Mouse (Mus musculus): ENCODE data around the gene Jag2. TPM values are rescaled to one million over a fixed set of nuclear protein-coding genes. Genes with fewer than 3 reads are reported as not detected.

The Jag2 gene
- total RNA-seq, 1 experiment: 54.1 TPM

DNA sequence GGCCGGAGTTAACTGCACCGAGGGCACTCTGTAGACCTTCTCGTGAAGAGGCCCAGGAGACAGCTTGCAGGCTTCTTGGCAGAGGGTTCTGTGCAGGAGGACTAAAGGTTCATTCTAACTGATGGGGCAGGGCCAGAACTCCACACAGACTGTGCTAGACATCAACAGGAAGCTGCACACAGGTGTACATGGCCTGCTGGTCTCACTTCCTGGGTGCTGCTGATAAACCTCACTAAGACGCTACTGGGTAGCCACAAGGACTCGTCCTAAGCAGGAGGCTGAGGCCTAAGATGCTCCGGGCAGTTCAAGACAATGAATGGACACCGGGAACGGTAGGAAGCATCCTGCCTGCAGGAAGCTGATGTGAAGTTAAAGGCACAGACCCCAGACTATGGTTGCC lies 29.8 kb upstream of the Jag2 start:
- Histone ChIP-seq H3K9ac (ENCODE audit: insufficient read depth, low read depth, low read length, poor library complexity, severe bottlenecking) (no peak overlapping the region), H3K9me3 (ENCODE audit: control insufficient read depth, insufficient read depth, low read depth, low read length) (no peaks in the 10 kb centered on the region), H3K4me3 (ENCODE audit: insufficient read depth in 1 of 2, low read depth in 1 of 2, low read length in 2 of 2, poor library complexity in 1 of 2, severe bottlenecking in 1 of 2) (no peak overlapping the region), H3K36me3 (ENCODE audit: control insufficient read depth, insufficient read depth, low read length, poor library complexity, severe bottlenecking) (peaks cover 31% of the 10 kb centered on the region), H3K27ac (ENCODE audit: insufficient read depth, low read depth, low read length, poor library complexity, severe bottlenecking) (no peak overlapping the region), H3K4me1 (ENCODE audit: control insufficient read depth in 2 of 2, insufficient read depth in 2 of 2, low read length in 2 of 2, poor library complexity in 1 of 2) (peaks cover 0 to 2% of the 10 kb centered on the region in 2 experiments; a peak in 1 of 4 replicates)
- DNase-seq (ENCODE audit: low read depth, low spot score): no peak
- TF ChIP-seq MAFK (IDR thresholded peaks at IDR 0.05; ENCODE audit: insufficient read depth, low read depth, low read length): no peak
- TF ChIP-seq ZC3H11A (IDR thresholded peaks at IDR 0.05; ENCODE audit: borderline replicate concordance, low read depth, low read length): no peak
- in situ Hi-C loops (cut with MboI; ENCODE audit: low sequenced_read_pairs in 2 of 2, unreplicated experiment in 2 of 2): no loop called here

DNA sequence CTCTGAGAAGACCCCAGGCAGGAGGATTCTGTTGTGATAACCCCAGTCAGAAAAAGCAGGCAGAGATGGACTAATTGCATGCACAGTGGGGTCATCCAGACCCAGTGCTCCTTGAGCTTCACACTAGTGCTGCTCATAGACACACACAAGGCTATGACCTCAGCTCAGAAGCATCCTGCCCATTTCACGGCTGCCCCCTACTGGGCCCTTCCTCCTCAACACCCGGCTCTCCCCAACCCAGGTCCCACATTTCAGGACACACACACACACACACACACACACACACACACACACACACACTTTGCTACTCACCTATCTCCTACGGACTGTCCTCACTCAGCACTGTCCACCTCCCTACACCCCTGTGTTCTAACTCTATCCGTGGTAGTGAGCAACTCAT lies 28.7 kb upstream of the Jag2 start:
- Histone ChIP-seq H3K36me3 (ENCODE audit: control insufficient read depth, insufficient read depth, low read length, poor library complexity, severe bottlenecking) (peaks cover 25% of the 10 kb centered on the region), H3K4me1 (ENCODE audit: control insufficient read depth in 2 of 2, insufficient read depth in 2 of 2, low read length in 2 of 2, poor library complexity in 1 of 2) (peaks cover 0 to 2% of the 10 kb centered on the region in 2 experiments; a peak in 1 of 4 replicates), H3K4me3 (ENCODE audit: insufficient read depth in 1 of 2, low read depth in 1 of 2, low read length in 2 of 2, poor library complexity in 1 of 2, severe bottlenecking in 1 of 2) (no peak overlapping the region), H3K9me3 (ENCODE audit: control insufficient read depth, insufficient read depth, low read depth, low read length) (no peaks in the 10 kb centered on the region), H3K27ac (ENCODE audit: insufficient read depth, low read depth, low read length, poor library complexity, severe bottlenecking) (no peak overlapping the region), H3K9ac (ENCODE audit: insufficient read depth, low read depth, low read length, poor library complexity, severe bottlenecking) (no peak overlapping the region)
- TF ChIP-seq ZC3H11A (IDR thresholded peaks at IDR 0.05; ENCODE audit: borderline replicate concordance, low read depth, low read length) (no peak), HCFC1 (IDR thresholded peaks at IDR 0.05; ENCODE audit: borderline replicate concordance, insufficient read depth, low read length) (no peak), CHD2 (IDR thresholded peaks at IDR 0.05; ENCODE audit: low read depth, low read length) (no peak), MAFK (IDR thresholded peaks at IDR 0.05; ENCODE audit: insufficient read depth, low read depth, low read length) (no peak), ZNF384 (IDR thresholded peaks at IDR 0.05; ENCODE audit: low read depth, low read length) (no peak)
- in situ Hi-C loops (cut with MboI; ENCODE audit: low sequenced_read_pairs in 2 of 2, unreplicated experiment in 2 of 2): no loop called here
- DNase-seq (ENCODE audit: low read depth, low spot score): no peak

DNA sequence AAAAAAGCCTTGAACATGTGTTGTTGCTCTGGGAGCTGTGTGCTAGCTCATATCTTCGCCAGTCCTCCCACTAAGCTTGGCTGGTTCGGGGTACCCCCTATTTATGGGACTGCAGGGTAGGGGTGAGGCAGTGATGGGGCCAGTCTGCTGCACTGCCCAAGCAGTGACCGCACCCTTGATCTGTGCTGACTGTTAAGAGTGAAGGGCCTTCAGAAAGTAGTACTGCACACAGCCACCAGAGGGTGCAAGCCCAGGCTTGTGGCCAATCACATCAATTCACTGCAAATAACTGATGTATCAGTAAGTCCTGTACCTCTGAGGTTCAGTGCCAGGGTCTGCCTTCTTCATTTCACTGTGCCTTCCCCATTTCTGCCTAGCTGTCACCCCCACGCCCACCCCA lies 26.2 kb upstream of the Jag2 start:
- in situ Hi-C loops (cut with MboI; ENCODE audit: low sequenced_read_pairs in 2 of 2, unreplicated experiment in 2 of 2): no loop called here
- Histone ChIP-seq H3K9ac (ENCODE audit: insufficient read depth, low read depth, low read length, poor library complexity, severe bottlenecking) (no peak overlapping the region), H3K4me3 (ENCODE audit: insufficient read depth in 1 of 2, low read depth in 1 of 2, low read length in 2 of 2, poor library complexity in 1 of 2, severe bottlenecking in 1 of 2) (no peak overlapping the region), H3K9me3 (ENCODE audit: control insufficient read depth, insufficient read depth, low read depth, low read length) (no peaks in the 10 kb centered on the region), H3K36me3 (ENCODE audit: control insufficient read depth, insufficient read depth, low read length, poor library complexity, severe bottlenecking) (peaks cover 3% of the 10 kb centered on the region; the same call in 1 of the 2 replicates), H3K27ac (ENCODE audit: insufficient read depth, low read depth, low read length, poor library complexity, severe bottlenecking) (no peak overlapping the region), H3K4me1 (ENCODE audit: control insufficient read depth in 2 of 2, insufficient read depth in 2 of 2, low read length in 2 of 2, poor library complexity in 1 of 2) (peaks cover 0 to 2% of the 10 kb centered on the region in 2 experiments; a peak in 2 of 4 replicates)
- DNase-seq (ENCODE audit: low read depth, low spot score): no peak
- TF ChIP-seq ZNF384 (IDR thresholded peaks at IDR 0.05; ENCODE audit: low read depth, low read length) (no peak), CHD2 (IDR thresholded peaks at IDR 0.05; ENCODE audit: low read depth, low read length) (no peak), ZC3H11A (IDR thresholded peaks at IDR 0.05; ENCODE audit: borderline replicate concordance, low read depth, low read length) (no peak), HCFC1 (IDR thresholded peaks at IDR 0.05; ENCODE audit: borderline replicate concordance, insufficient read depth, low read length) (no peak), MAFK (IDR thresholded peaks at IDR 0.05; ENCODE audit: insufficient read depth, low read depth, low read length) (no peak)

GRCm38 (mm10) chr12:112952926-112953565 lies 23.5 kb upstream of the Jag2 start:
- Histone ChIP-seq H3K27ac (ENCODE audit: insufficient read depth, low read depth, low read length, poor library complexity, severe bottlenecking) (no peak overlapping the region), H3K9me3 (ENCODE audit: control insufficient read depth, insufficient read depth, low read depth, low read length) (no peaks in the 10 kb centered on the region), H3K4me1 (ENCODE audit: control insufficient read depth in 2 of 2, insufficient read depth in 2 of 2, low read length in 2 of 2, poor library complexity in 1 of 2) (peaks cover 0 to 4% of the 10 kb centered on the region in 2 experiments; a peak in 2 of 4 replicates), H3K36me3 (ENCODE audit: control insufficient read depth, insufficient read depth, low read length, poor library complexity, severe bottlenecking) (no peaks in the 10 kb centered on the region), H3K4me3 (ENCODE audit: insufficient read depth in 1 of 2, low read depth in 1 of 2, low read length in 2 of 2, poor library complexity in 1 of 2, severe bottlenecking in 1 of 2) (no peak overlapping the region), H3K9ac (ENCODE audit: insufficient read depth, low read depth, low read length, poor library complexity, severe bottlenecking) (no peak overlapping the region)
- in situ Hi-C loops (cut with MboI; ENCODE audit: low sequenced_read_pairs in 2 of 2, unreplicated experiment in 2 of 2): no loop called here
- no peak for DNase-seq (ENCODE audit: low read depth, low spot score)
- TF ChIP-seq ZNF384 (IDR thresholded peaks at IDR 0.05; ENCODE audit: low read depth, low read length): no peak
- TF ChIP-seq CHD2 (IDR thresholded peaks at IDR 0.05; ENCODE audit: low read depth, low read length): no peak
- no peak for TF ChIP-seq MAFK (IDR thresholded peaks at IDR 0.05; ENCODE audit: insufficient read depth, low read depth, low read length)
- TF ChIP-seq ZC3H11A (IDR thresholded peaks at IDR 0.05; ENCODE audit: borderline replicate concordance, low read depth, low read length): no peak
- no peak for TF ChIP-seq HCFC1 (IDR thresholded peaks at IDR 0.05; ENCODE audit: borderline replicate concordance, insufficient read depth, low read length)

Measured in ES-E14 (cell line).